ENCODE assay signal across 24 mouse cellular contexts in the genomic region with DNA sequence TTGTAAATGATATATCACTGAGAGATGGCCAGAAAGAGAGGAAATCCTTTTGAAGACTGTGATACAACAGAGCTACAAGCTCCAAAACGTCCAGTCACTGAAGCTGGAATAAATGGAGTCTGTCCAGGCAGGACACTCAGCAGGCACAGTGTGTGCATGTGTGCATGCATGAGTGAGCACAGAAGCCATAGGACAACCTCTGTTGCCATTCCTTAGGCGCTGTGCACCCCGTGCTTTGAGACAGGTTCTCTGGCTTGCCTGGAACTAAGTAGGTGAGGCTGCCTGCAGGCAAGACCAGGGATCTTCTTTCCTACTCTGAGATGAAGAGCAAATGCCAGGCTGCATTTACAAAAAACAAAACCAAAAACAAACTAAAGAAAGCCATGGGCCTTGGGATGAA.
"Had no signal": no experiment of that assay in that cellular context is flagged by ENCODE, and none has a peak within 500 bp of the region (broad histone marks: within the 10 kb centered on the region; RNA-seq: fewer than 3 reads in every experiment).

No protein-coding gene starts in this region.

- H3K4me2 ChIP-seq: limb, embryonic 13.5 days; liver, embryonic 11.5 days; lung, embryonic 14.5 days; midbrain, embryonic 13.5 days; neural tube, embryonic 12.5 days; neural tube, embryonic 15.5 days; stomach, embryonic 15.5 days had no signal

- H3K27me3 ChIP-seq: limb, embryonic 13.5 days; neural tube, embryonic 12.5 days; neural tube, embryonic 15.5 days; stomach, embryonic 15.5 days had no signal

- DNase-seq: kidney, postnatal 10 days; layer of hippocampus, adult 9-11 months; liver, postnatal 0 days; lung, embryonic 14.5 days; right cerebral cortex, adult 18-20 months; right cerebral cortex, postnatal 14 days; right cerebral cortex, postnatal 4 days; spleen, adult 18-20 months; thymus, postnatal 25 days had no signal

- H3K4me3 ChIP-seq: layer of hippocampus, adult 2 months; limb, embryonic 10.5 days; limb, embryonic 13.5 days; midbrain, embryonic 13.5 days; neural tube, embryonic 12.5 days; neural tube, embryonic 15.5 days; stomach, embryonic 15.5 days had no signal

- H3K27ac ChIP-seq: hindbrain, postnatal 0 days; layer of hippocampus, adult 2 months; limb, embryonic 10.5 days; limb, embryonic 13.5 days; liver, embryonic 14.5 days; macrophage; midbrain, embryonic 13.5 days; neural tube, embryonic 12.5 days; neural tube, embryonic 15.5 days; stomach, embryonic 15.5 days had no signal

- H3K4me1 ChIP-seq: limb, embryonic 10.5 days; limb, embryonic 13.5 days; midbrain, embryonic 13.5 days; neural tube, embryonic 12.5 days; stomach, embryonic 15.5 days had no signal

- ATAC-seq: hindbrain, postnatal 0 days; inflammation-experienced regulatory T-cells, adult 6 months; intestine, embryonic 16.5 days; liver, postnatal 0 days; lung, postnatal 0 days; midbrain, embryonic 13.5 days; midbrain, embryonic 16.5 days had no signal

- H3K9me3 ChIP-seq: limb, embryonic 10.5 days; limb, embryonic 13.5 days; midbrain, embryonic 13.5 days; neural tube, embryonic 12.5 days; neural tube, embryonic 15.5 days; stomach, embryonic 15.5 days had no signal

- H3K9ac ChIP-seq: limb, embryonic 13.5 days; liver, embryonic 14.5 days; liver, postnatal 0 days; lung, embryonic 14.5 days; midbrain, embryonic 13.5 days; neural tube, embryonic 12.5 days; neural tube, embryonic 15.5 days; stomach, embryonic 15.5 days had no signal
